Mouse (Mus musculus): ENCODE data around the gene Frmd4b. TPM values are rescaled to one million over a fixed set of nuclear protein-coding genes. Genes with fewer than 3 reads are reported as not detected.
"Not testable (repeated sequence)": the region's sequence is repeated elsewhere in the genome, so short reads cannot be mapped to it uniquely, and the experiment has no call there.

Frmd4b gene
- total RNA-seq, 2 experiments from 2014 or later: 20.3 to 20.7 TPM

- intact Hi-C loops (cut with DNase I): no loop called here
- no peak for DNase-seq (ENCODE audit: extremely low spot score in 1 of 2, low spot score in 2 of 2)
These were observed 173.2 kb downstream of the Frmd4b start for GRCm38 (mm10) chr6:97444145-97444544.

GRCm38 (mm10) chr6:97443522-97443921, 173.8 kb downstream of the Frmd4b start:
- DNase-seq (ENCODE audit: extremely low spot score in 1 of 2, low spot score in 2 of 2): peak in 1 of 2 experiments; percentile 38
- intact Hi-C loops (cut with DNase I): no loop called here

GRCm38 (mm10) chr6:97441357-97441756, 176.0 kb downstream of the Frmd4b start:
- intact Hi-C loops (cut with DNase I): no loop called here
- DNase-seq (ENCODE audit: extremely low spot score in 1 of 2, low spot score in 2 of 2): no peak

- intact Hi-C loops (cut with DNase I): no loop called here
- DNase-seq (ENCODE audit: extremely low spot score in 1 of 2, low spot score in 2 of 2): no peak
These were observed 178.3 kb downstream of the Frmd4b start for GRCm38 (mm10) chr6:97438918-97439645.

GRCm38 (mm10) chr6:97434753-97435152, 182.6 kb downstream of the Frmd4b start:
- no peak for DNase-seq (ENCODE audit: extremely low spot score in 1 of 2, low spot score in 2 of 2)
- intact Hi-C loops (cut with DNase I): no loop called here

GRCm38 (mm10) chr6:97431309-97432004, 185.9 kb downstream of the Frmd4b start:
- intact Hi-C loops (cut with DNase I): no loop called here
- peak in 1 of 2 experiments; percentile 26 for DNase-seq (ENCODE audit: extremely low spot score in 1 of 2, low spot score in 2 of 2)

- DNase-seq (ENCODE audit: extremely low spot score in 1 of 2, low spot score in 2 of 2): no peak
- intact Hi-C loops (cut with DNase I): no loop called here
These were observed 186.8 kb downstream of the Frmd4b start for GRCm38 (mm10) chr6:97430519-97430918.

- DNase-seq (ENCODE audit: extremely low spot score in 1 of 2, low spot score in 2 of 2): no peak
- intact Hi-C loops (cut with DNase I): loop anchor here (10.0 kb wide), 1 partner anchor 315 kb away; no protein-coding TSS in a partner anchor
These were observed 187.5 kb downstream of the Frmd4b start for GRCm38 (mm10) chr6:97429688-97430343.

GRCm38 (mm10) chr6:97419771-97420446, 197.4 kb downstream of the Frmd4b start:
- peak; percentile 62 to 70 for DNase-seq (ENCODE audit: extremely low spot score in 1 of 2, low spot score in 2 of 2)
- intact Hi-C loops (cut with DNase I): loop anchor here (5.0 to 10.0 kb wide), 3 partner anchors 102 to 325 kb away; no protein-coding TSS in a partner anchor

GRCm38 (mm10) chr6:97416972-97417554, 200.3 kb downstream of the Frmd4b start:
- DNase-seq (ENCODE audit: extremely low spot score in 1 of 2, low spot score in 2 of 2): peak in 1 of 2 experiments; percentile 75
- intact Hi-C loops (cut with DNase I): loop anchor here (5.0 kb wide), 2 partner anchors 105 to 140 kb away; no protein-coding TSS in a partner anchor

- not testable (repeated sequence) for DNase-seq (ENCODE audit: extremely low spot score in 1 of 2, low spot score in 2 of 2)
- intact Hi-C loops (cut with DNase I): loop anchor here (5.0 kb wide), 2 partner anchors 107 to 138 kb away; no protein-coding TSS in a partner anchor
These were observed 201.8 kb downstream of the Frmd4b start for GRCm38 (mm10) chr6:97415578-97415977.

GRCm38 (mm10) chr6:97413453-97413852, 203.9 kb downstream of the Frmd4b start:
- intact Hi-C loops (cut with DNase I): no loop called here
- DNase-seq (ENCODE audit: extremely low spot score in 1 of 2, low spot score in 2 of 2): no peak

- no peak for DNase-seq (ENCODE audit: extremely low spot score in 1 of 2, low spot score in 2 of 2)
- intact Hi-C loops (cut with DNase I): no loop called here
These were observed 204.9 kb downstream of the Frmd4b start for GRCm38 (mm10) chr6:97412403-97412802.

GRCm38 (mm10) chr6:97411327-97411726, 206.0 kb downstream of the Frmd4b start:
- no peak for DNase-seq (ENCODE audit: extremely low spot score in 1 of 2, low spot score in 2 of 2)
- intact Hi-C loops (cut with DNase I): no loop called here

- DNase-seq (ENCODE audit: extremely low spot score in 1 of 2, low spot score in 2 of 2): no peak
- intact Hi-C loops (cut with DNase I): no loop called here
These were observed 207.7 kb downstream of the Frmd4b start for GRCm38 (mm10) chr6:97409467-97410239.

- intact Hi-C loops (cut with DNase I): no loop called here
- DNase-seq (ENCODE audit: extremely low spot score in 1 of 2, low spot score in 2 of 2): no peak
These were observed 209.4 kb downstream of the Frmd4b start for GRCm38 (mm10) chr6:97407914-97408313.

GRCm38 (mm10) chr6:97407425-97407824, 209.9 kb downstream of the Frmd4b start:
- intact Hi-C loops (cut with DNase I): no loop called here
- no peak for DNase-seq (ENCODE audit: extremely low spot score in 1 of 2, low spot score in 2 of 2)

- intact Hi-C loops (cut with DNase I): no loop called here
- no peak for DNase-seq (ENCODE audit: extremely low spot score in 1 of 2, low spot score in 2 of 2)
These were observed 212.0 kb downstream of the Frmd4b start for GRCm38 (mm10) chr6:97405311-97405710.
